In the genomic region with DNA sequence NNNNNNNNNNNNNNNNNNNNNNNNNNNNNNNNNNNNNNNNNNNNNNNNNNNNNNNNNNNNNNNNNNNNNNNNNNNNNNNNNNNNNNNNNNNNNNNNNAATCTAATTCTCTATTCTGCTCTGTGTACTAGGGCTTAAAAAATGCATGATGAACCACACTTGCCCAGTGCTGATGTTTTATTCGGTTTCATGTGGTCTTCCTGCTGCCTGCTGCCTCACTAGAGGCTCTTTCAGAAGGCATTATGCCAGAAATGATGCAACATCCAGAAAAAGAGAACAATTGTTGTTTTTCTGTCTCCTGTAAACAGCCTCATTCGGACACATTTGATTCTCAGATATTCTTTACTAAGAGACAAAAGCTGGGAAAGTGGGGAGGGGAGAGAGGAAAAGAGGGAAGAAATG, we compare ENCODE assay signal across 25 mouse cellular contexts.
DNase-seq lines count a peak whose midpoint lies in the region; ATAC-seq and TF ChIP-seq lines count a peak whose summit lies in the region.
"Had no signal": no experiment of that assay in that cellular context is flagged by ENCODE, and none has a peak within 500 bp of the region (broad histone marks: within the 10 kb centered on the region; RNA-seq: fewer than 3 reads in every experiment).

No protein-coding gene starts in this region.

- no peak for ATAC-seq in forebrain, embryonic 14.5 days
- ATAC-seq in forebrain, embryonic 13.5 days: no peak
- ATAC-seq: forebrain, embryonic 16.5 days; intestine, embryonic 16.5 days had no signal

- no peaks in the 10 kb centered on the region for H3K27me3 ChIP-seq in forebrain, embryonic 14.5 days (replicated peaks; ENCODE audit: control insufficient read depth, insufficient read depth, low read length)
- no peaks in the 10 kb centered on the region for H3K27me3 ChIP-seq in forebrain, embryonic 13.5 days
- H3K27me3 ChIP-seq: liver, embryonic 15.5 days; lung, embryonic 15.5 days; neural tube, embryonic 12.5 days had no signal

- peaks cover 6% of the 10 kb centered on the region; the same call in 1 of the 2 replicates for H3K4me1 ChIP-seq in forebrain, embryonic 14.5 days (ENCODE audit: control insufficient read depth, insufficient read depth, low read length)
- H3K4me1 ChIP-seq in forebrain, embryonic 13.5 days: peaks cover 15% of the 10 kb centered on the region
- H3K4me1 ChIP-seq: limb, embryonic 10.5 days; liver, embryonic 15.5 days; lung, embryonic 15.5 days; neural tube, embryonic 12.5 days had no signal

- no peak overlapping the region for H3K4me3 ChIP-seq in forebrain, embryonic 14.5 days (ENCODE audit: low read depth, low read length)
- H3K4me3 ChIP-seq in forebrain, embryonic 13.5 days: no peak overlapping the region
- H3K4me3 ChIP-seq in layer of hippocampus, adult 2 months: no peak overlapping the region
- H3K4me3 ChIP-seq: limb, embryonic 10.5 days; liver, embryonic 15.5 days; lung, embryonic 15.5 days; megakaryocyte, embryonic 14.5 days; neural tube, embryonic 12.5 days had no signal

- DNase-seq in forebrain, embryonic 14.5 days (ENCODE audit: low spot score): peak; percentile 14
- DNase-seq in layer of hippocampus, adult 2 months (ENCODE audit: low spot score in 2 of 2): no peak
- no peak for DNase-seq in layer of hippocampus, postnatal 10 days (ENCODE audit: low spot score in 2 of 2)
- peak; percentile 11 for DNase-seq in retina, postnatal 1 day
- no peak for DNase-seq in retina, embryonic 14.5 days (ENCODE audit: low spot score)
- DNase-seq in adrenal gland, postnatal 36 days: no peak
- no peak for DNase-seq in spleen, adult 18-20 months
- DNase-seq: cerebellum, adult 8-10 months; cerebellum, postnatal 36 days; gastrocnemius, postnatal 36 days; kidney, postnatal 25 days; liver; lung, postnatal 36 days; right cerebral cortex, adult 18-20 months; thymus, adult 2 months; thymus, postnatal 4 days had no signal

- H3K4me2 ChIP-seq in forebrain, embryonic 14.5 days (ENCODE audit: low read length): no peak overlapping the region
- H3K4me2 ChIP-seq in forebrain, embryonic 13.5 days: no peak overlapping the region
- H3K4me2 ChIP-seq: hindbrain, embryonic 14.5 days; liver, embryonic 15.5 days; lung, embryonic 15.5 days; neural tube, embryonic 12.5 days had no signal

- H3K36me3 ChIP-seq in forebrain, embryonic 14.5 days (ENCODE audit: control insufficient read depth, insufficient read depth, low read length): no peaks in the 10 kb centered on the region
- no peaks in the 10 kb centered on the region for H3K36me3 ChIP-seq in forebrain, embryonic 13.5 days (ENCODE audit: poor library complexity, severe bottlenecking)
- H3K36me3 ChIP-seq: limb, embryonic 10.5 days; liver, embryonic 15.5 days; lung, embryonic 15.5 days; neural tube, embryonic 12.5 days had no signal

- H3K9me3 ChIP-seq in forebrain, embryonic 14.5 days (replicated peaks; ENCODE audit: control insufficient read depth, low read length): no peaks in the 10 kb centered on the region
- H3K9me3 ChIP-seq in forebrain, embryonic 13.5 days (replicated peaks): no peaks in the 10 kb centered on the region
- H3K9me3 ChIP-seq: limb, embryonic 10.5 days; liver, embryonic 15.5 days; lung, embryonic 15.5 days; megakaryocyte, embryonic 14.5 days; neural tube, embryonic 12.5 days had no signal

- no peak for TF ChIP-seq CTCF in layer of hippocampus, adult 2 months (conservative IDR thresholded peaks at IDR 0.05)

- H3K27ac ChIP-seq in forebrain, embryonic 14.5 days (ENCODE audit: low read depth, low read length): no peak overlapping the region
- no peak overlapping the region for H3K27ac ChIP-seq in forebrain, embryonic 13.5 days
- peak overlapping the region; percentile 7; the same call in 1 of the 2 replicates for H3K27ac ChIP-seq in layer of hippocampus, adult 2 months
- H3K27ac ChIP-seq: hindbrain, embryonic 14.5 days; limb, embryonic 10.5 days; liver, embryonic 15.5 days; lung, embryonic 15.5 days; neural tube, embryonic 12.5 days had no signal

- H3K9ac ChIP-seq in forebrain, embryonic 14.5 days (ENCODE audit: low read length): no peak overlapping the region
- H3K9ac ChIP-seq in forebrain, embryonic 13.5 days: no peak overlapping the region
- H3K9ac ChIP-seq: hindbrain, embryonic 14.5 days; liver, embryonic 15.5 days; lung, embryonic 15.5 days; neural tube, embryonic 12.5 days had no signal

- WGBS in forebrain, embryonic 14.5 days: 27% methylated on average over 2 of the region's 2 CpGs
- WGBS in forebrain, embryonic 13.5 days: 42% methylated on average over 2 of the region's 2 CpGs

Comparison
In these comparisons a context has a peak if more than half of its experiments do, and no peak if none do; other contexts are left out.
1. DNase-seq: peak in forebrain, embryonic 14.5 days (single experiment) and retina, postnatal 1 day (single experiment); none in layer of hippocampus, adult 2 months (0 of 2), layer of hippocampus, postnatal 10 days (0 of 2), retina, embryonic 14.5 days (single experiment), adrenal gland, postnatal 36 days (0 of 2) and spleen, adult 18-20 months (0 of 2).